Mouse (Mus musculus) hindbrain, embryonic 16.5 days (tissue): ENCODE results near the gene Adrb1. TPM values are rescaled to one million over a fixed set of nuclear protein-coding genes. Genes with fewer than 3 reads are reported as not detected.

Source experiments
- ATAC-seq: fragments of 200-750 bp; cut with Nextera tagmentation; 2 replicates; pipeline ENCODE4 v1.8.0; 2017; ENCODE audit warnings: moderate TSS enrichment, moderate library complexity
- H3K27ac ChIP-seq: fragments of 300-500 bp; sonication (generic); 2 replicates; pipeline ENCODE4 v1.5.1; 2014; ENCODE audit warnings: low read depth, mild to moderate bottlenecking, control low read depth, low read length, moderate library complexity
- H3K27me3 ChIP-seq: fragments of 300-500 bp; sonication (generic); replicated peaks from 2 replicates; pipeline ENCODE4 v1.6.1; 2014; ENCODE audit warnings: low read length; ENCODE audit not compliant: control insufficient read depth, insufficient read depth
- H3K36me3 ChIP-seq: fragments of 300-500 bp; sonication (generic); 2 replicates; pipeline ENCODE4 v1.6.1; 2014; ENCODE audit warnings: mild to moderate bottlenecking, low read length, moderate library complexity, mixed read lengths; ENCODE audit not compliant: control insufficient read depth, insufficient read depth
- H3K4me1 ChIP-seq: fragments of 300-500 bp; sonication (generic); 2 replicates; pipeline ENCODE4 v1.6.1; 2014; ENCODE audit warnings: low read depth, low read length; ENCODE audit not compliant: control insufficient read depth, insufficient read depth
- H3K4me2 ChIP-seq: fragments of 300-500 bp; sonication (generic); 2 replicates; pipeline ENCODE4 v1.6.1; 2014; ENCODE audit warnings: mild to moderate bottlenecking, low read length, control low read depth, moderate library complexity
- H3K4me3 ChIP-seq: fragments of 300-500 bp; sonication (generic); 2 replicates; pipeline ENCODE4 v1.5.1; 2014; ENCODE audit warnings: mild to moderate bottlenecking, low read length, control low read depth, moderate library complexity
- H3K9ac ChIP-seq: fragments of 300-500 bp; sonication (generic); 2 replicates; pipeline ENCODE4 v1.6.1; 2014; ENCODE audit warnings: low read depth, mild to moderate bottlenecking, control low read depth, low read length, moderate library complexity
- H3K9me3 ChIP-seq: fragments of 300-500 bp; sonication (generic); 2 replicates; pipeline ENCODE4 v1.6.1; 2014; ENCODE audit warnings: mild to moderate bottlenecking, low read length, moderate library complexity; ENCODE audit not compliant: control insufficient read depth
- WGBS: fragments of 180-500 bp; shearing (Covaris S2); extraction: QIAGEN DNeasy Blood & Tissue Kit; methylation state at CpG from one replicate; pipeline ENCODE4 v1.1.7; 2014; 5-methylcytosine and 5-hydroxymethylcytosine counted together
- polyA plus RNA-seq: library from polyadenylated mRNA; unstranded; fragments of >200 nt; fragmentation: Nextera tagmentation; extraction: Ambion mirVana; gene quantifications from 2 replicates; pipeline ENCODE4 v1.2.1, GENCODE M21; 2015

Gene Adrb1
- polyA plus RNA-seq, 1 experiment from 2014 or later, result 0.56 TPM

DNA sequence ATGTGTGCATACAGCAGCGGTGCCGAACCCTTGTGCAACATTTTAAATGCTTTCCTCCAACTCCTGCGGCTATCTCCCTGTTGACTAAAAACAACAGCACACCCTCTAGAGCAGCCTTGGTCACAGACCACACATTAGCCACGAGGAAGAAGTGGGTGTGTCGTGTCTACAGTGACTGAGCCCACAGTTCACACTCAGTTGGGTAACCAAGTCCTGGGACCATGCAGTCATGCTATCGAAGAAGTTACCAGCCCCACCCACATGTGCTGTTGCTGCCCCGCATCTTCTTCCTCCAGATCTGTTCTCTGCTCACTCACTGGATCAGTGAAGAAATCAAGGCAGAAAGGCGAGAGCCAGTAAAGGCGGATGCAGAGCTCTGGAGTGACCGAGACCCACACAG is 34.4 kb downstream of the Adrb1 start:
- Histone ChIP-seq H3K9me3 (no peaks in the 10 kb centered on the region), H3K4me2 (no peak overlapping the region), H3K9ac (no peak overlapping the region), H3K4me3 (no peak overlapping the region), H3K36me3 (no peaks in the 10 kb centered on the region), H3K27ac (no peak overlapping the region), H3K4me1 (no peaks in the 10 kb centered on the region), H3K27me3 (no peaks in the 10 kb centered on the region)
- no peak for ATAC-seq
- WGBS, result 88% methylated on average over 10 of the region's 10 CpGs

DNA sequence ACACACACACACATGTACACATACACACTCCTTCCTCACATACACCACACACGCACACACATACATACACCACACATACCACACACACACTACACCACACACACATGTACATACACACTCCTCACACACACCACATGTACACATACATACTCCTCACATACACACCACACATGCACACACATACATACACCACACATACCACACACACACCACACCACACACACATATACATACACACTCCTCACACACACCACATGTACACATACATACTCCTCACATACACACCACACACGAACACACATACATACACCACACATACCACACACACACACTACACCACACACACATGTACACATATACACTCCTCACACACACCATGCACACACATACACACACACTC is 36.3 kb downstream of the Adrb1 start:
- H3K9me3 ChIP-seq, result no peaks in the 10 kb centered on the region
- 94% methylated on average over 2 of the region's 2 CpGs for WGBS
- H3K27me3 ChIP-seq, result no peaks in the 10 kb centered on the region
- no peak overlapping the region for H3K4me3 ChIP-seq
- H3K27ac ChIP-seq, result no peak overlapping the region
- H3K36me3 ChIP-seq, result no peaks in the 10 kb centered on the region
- ATAC-seq, result no peak
- H3K4me2 ChIP-seq, result no peak overlapping the region
- H3K9ac ChIP-seq, result no peak overlapping the region
- H3K4me1 ChIP-seq, result no peaks in the 10 kb centered on the region

DNA sequence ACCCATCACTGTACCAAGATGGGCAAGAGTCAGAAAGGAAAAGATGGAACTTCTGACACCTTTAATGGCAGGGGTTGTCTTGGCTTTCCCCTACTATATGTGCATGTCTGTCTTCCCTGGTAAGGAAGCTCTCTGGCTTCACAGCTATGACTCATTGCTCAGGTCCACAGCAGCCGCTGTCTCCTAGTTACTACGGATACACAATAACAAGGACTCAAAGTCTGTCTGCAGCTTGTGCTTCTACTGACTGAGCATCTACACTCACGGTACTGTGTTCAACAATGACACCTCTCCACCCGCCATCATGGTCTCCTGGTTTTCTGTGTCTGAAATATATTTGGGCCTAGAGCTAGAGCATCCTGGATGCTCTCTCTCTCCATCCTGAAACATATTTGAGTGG is 37.7 kb downstream of the Adrb1 start:
- Histone ChIP-seq H3K9me3 (no peaks in the 10 kb centered on the region), H3K4me2 (no peak overlapping the region), H3K4me3 (no peak overlapping the region), H3K4me1 (no peaks in the 10 kb centered on the region), H3K36me3 (no peaks in the 10 kb centered on the region), H3K27me3 (no peaks in the 10 kb centered on the region), H3K27ac (no peak overlapping the region), H3K9ac (no peak overlapping the region)
- ATAC-seq, result no peak
- WGBS, result 87% methylated on average over 4 of the region's 4 CpGs

DNA sequence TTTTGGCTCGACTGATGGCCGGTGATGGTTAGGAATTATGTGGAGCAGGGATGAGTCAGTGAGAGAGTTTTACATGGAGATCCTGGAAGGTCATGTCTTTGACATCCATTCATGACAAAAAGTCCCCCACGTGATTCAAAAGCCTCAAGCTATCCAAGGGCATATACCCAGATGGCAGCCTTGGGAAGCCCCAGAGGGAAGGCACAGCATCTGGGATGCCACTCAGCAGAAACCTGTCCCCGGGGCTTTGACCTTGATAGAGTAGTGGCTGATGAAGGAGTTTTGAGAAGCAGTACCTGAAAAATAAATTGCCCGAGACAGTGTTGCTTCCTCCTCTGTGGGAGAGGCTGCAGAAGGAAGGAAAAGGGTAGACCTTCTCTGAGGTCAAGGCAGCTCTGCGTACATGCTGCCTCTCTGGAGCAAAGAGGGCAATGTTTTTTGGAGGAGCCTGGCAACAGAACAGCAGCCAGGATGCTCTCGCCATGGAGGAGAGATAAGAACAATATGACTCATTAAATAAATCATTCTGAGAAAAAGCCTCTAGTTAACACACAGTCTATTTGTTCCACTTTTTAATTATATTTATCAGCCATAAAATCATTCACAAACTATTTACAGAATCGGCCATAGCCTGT is 38.4 kb downstream of the Adrb1 start:
- no peak for ATAC-seq
- no peaks in the 10 kb centered on the region for H3K4me1 ChIP-seq
- H3K4me2 ChIP-seq, result no peak overlapping the region
- WGBS, result 83% methylated on average over 8 of the region's 8 CpGs
- H3K9ac ChIP-seq, result no peak overlapping the region
- no peaks in the 10 kb centered on the region for H3K27me3 ChIP-seq
- no peak overlapping the region for H3K4me3 ChIP-seq
- H3K27ac ChIP-seq, result no peak overlapping the region
- no peaks in the 10 kb centered on the region for H3K36me3 ChIP-seq
- H3K9me3 ChIP-seq, result no peaks in the 10 kb centered on the region

DNA sequence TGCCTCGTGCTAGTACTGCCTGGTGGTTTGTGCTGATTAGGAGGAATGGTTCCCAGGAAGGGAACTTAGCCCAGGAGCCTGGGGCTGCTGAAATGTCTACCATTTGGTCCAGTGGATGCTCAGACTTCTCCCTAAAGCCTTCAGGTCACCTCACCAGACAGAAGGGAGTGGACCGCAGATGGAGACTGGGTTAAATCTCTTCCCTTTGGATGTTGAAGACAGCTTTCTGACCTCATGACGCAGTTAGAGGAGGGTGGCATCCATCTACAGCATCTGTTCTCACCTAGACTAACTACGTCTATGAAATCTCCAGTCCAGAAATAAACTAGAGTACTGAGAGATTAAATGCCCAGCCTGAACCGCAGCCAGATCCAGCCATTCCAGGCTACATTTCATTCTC is 39.1 kb downstream of the Adrb1 start:
- no peaks in the 10 kb centered on the region for H3K36me3 ChIP-seq
- H3K4me3 ChIP-seq, result no peak overlapping the region
- WGBS, result 89% methylated on average over 5 of the region's 5 CpGs
- H3K4me2 ChIP-seq, result no peak overlapping the region
- H3K27ac ChIP-seq, result no peak overlapping the region
- H3K4me1 ChIP-seq, result no peaks in the 10 kb centered on the region
- no peak for ATAC-seq
- H3K9me3 ChIP-seq, result no peaks in the 10 kb centered on the region
- H3K9ac ChIP-seq, result no peak overlapping the region
- H3K27me3 ChIP-seq, result no peaks in the 10 kb centered on the region

DNA sequence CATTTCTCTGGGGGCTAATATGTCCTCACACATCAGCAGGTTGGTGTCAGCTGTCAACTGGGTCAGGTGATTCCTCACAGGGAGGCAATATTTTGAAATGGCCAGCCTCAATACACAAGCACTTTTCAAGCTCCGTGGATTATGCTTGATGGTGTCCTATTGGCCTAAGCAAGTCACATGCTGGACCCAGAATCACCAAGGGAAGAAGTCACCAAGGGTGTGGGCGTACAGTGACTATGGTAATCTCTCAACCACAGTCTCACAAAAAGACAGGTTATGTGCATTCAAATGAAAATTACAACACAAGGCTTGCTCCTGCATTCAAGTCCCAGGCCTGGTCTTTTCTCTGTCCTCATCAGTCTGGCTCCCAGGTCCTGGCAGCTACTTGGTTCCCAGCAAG is 39.7 kb downstream of the Adrb1 start:
- ATAC-seq, result no peak
- 79% methylated on average over 2 of the region's 2 CpGs for WGBS

DNA sequence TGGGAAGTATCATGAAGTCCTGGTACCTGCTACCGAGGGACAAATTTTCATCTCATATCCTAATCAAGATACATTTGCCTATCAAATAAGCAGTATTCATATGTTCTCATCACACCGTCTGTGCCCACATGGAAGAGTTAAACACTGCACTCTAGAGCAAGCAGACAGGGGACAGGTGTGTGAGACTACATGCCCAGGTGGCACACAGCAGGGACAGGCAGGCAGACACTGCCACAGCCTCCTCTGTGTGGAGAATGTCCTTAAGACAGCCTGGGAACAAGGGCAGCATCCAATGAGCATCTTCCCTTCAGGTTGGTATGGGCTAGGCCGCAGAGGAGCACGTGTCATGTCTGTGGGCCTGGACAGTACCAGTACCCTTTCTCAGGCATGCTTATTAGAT is 40.7 kb downstream of the Adrb1 start:
- Histone ChIP-seq H3K4me1 (no peaks in the 10 kb centered on the region), H3K9ac (no peak overlapping the region), H3K27me3 (no peaks in the 10 kb centered on the region), H3K4me2 (no peak overlapping the region), H3K9me3 (peaks cover 4% of the 10 kb centered on the region; the same call in 1 of the 2 replicates), H3K36me3 (no peaks in the 10 kb centered on the region), H3K4me3 (no peak overlapping the region), H3K27ac (no peak overlapping the region)
- no peak for ATAC-seq
- 91% methylated on average over 4 of the region's 4 CpGs for WGBS

More for the DNA sequence above, 39.7 kb downstream of the Adrb1 start:
- Histone ChIP-seq H3K4me2 (no peak overlapping the region), H3K36me3 (no peaks in the 10 kb centered on the region), H3K4me3 (no peak overlapping the region), H3K9ac (no peak overlapping the region), H3K4me1 (no peaks in the 10 kb centered on the region), H3K27me3 (no peaks in the 10 kb centered on the region), H3K27ac (no peak overlapping the region), H3K9me3 (peaks cover 2% of the 10 kb centered on the region; the same call in 1 of the 2 replicates)

DNA sequence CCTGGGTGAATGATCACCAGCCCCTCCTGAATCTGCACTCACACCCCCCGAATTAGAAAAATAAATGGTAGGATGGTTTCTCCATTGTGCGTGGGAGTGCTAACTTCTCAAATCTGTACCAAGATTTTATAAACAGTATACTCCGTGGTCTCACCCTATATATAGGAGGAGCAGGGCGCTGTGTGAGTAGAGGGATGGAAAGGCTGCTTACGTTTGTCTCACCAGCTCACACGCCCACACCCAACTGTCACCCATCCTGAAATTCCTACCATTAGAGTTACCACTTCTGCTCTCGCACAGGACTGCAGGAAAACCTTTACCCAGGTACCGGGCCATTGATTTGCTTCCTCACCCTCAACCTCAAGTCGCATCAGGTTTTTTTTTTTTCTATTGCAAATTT is 47.0 kb downstream of the Adrb1 start:
- Histone ChIP-seq H3K27me3 (no peaks in the 10 kb centered on the region), H3K27ac (no peak overlapping the region), H3K9me3 (peaks cover 4% of the 10 kb centered on the region; the same call in 1 of the 2 replicates), H3K4me1 (no peaks in the 10 kb centered on the region), H3K9ac (no peak overlapping the region), H3K4me2 (no peak overlapping the region), H3K4me3 (no peak overlapping the region), H3K36me3 (no peaks in the 10 kb centered on the region)
- 94% methylated on average over 9 of the region's 9 CpGs for WGBS
- no peak for ATAC-seq

DNA sequence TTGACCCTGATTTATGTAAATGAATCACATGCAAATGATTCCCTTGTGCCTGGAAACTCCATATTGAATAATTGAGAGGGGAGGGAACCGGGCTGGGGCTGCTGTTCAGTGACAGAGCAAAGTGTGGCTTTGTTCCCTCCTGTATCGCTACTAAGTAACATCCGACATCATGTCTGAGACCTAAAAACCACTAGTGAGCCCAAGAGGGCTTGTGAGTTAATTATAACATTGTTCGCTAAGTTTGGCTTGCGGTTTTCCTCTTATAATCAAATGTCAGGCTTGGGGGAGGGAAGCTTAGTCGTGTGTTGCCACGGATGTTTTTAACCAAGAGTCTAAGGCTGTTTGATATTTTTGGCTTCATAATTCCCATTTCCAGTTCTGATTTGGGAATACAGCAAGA is 50.2 kb downstream of the Adrb1 start:
- H3K4me1 ChIP-seq, result peaks cover 12% of the 10 kb centered on the region; the same call in 1 of the 2 replicates
- H3K9me3 ChIP-seq, result no peaks in the 10 kb centered on the region
- H3K4me2 ChIP-seq, result no peak overlapping the region
- no peak overlapping the region for H3K9ac ChIP-seq
- ATAC-seq, result no peak
- peaks cover 7% of the 10 kb centered on the region for H3K27me3 ChIP-seq
- H3K4me3 ChIP-seq, result no peak overlapping the region
- no peaks in the 10 kb centered on the region for H3K36me3 ChIP-seq
- no peak overlapping the region for H3K27ac ChIP-seq
- WGBS, result 60% methylated on average over 7 of the region's 7 CpGs
